Mouse (Mus musculus) megakaryocyte, adult 5-6 weeks (primary cell): ENCODE results near the gene Noc4l. TPM values are rescaled to one million over a fixed set of nuclear protein-coding genes. Genes with fewer than 3 reads are reported as not detected.
A peak's percentile ranks its signal among the peaks of the same experiment; 100 is the strongest.

Experiments used
- ATAC-seq: 2 replicates; pipeline ENCODE4 v1.8.0; 2016; ENCODE audit warnings: mild to moderate bottlenecking, inconsistent platforms; ENCODE audit not compliant: poor library complexity, severe bottlenecking
- total RNA-seq, 2 experiments: library from RNA; stranded (forward) in 1 of 2; stranded (reverse) in 1 of 2; fragments of 153-499, 151-499 nt in 1 of 2; fragments of 221-1000, 200-1000 nt in 1 of 2; gene quantifications; 2 replicates each; pipeline versions ENCODE4 v1.2.3 to v1.2.4; 2015 to 2017

The Noc4l gene
- total RNA-seq (2015) = 11.9 and 12.2 TPM in 2 replicates
- total RNA-seq (2017) = 9.9 and 15.9 TPM in 2 replicates

DNA sequence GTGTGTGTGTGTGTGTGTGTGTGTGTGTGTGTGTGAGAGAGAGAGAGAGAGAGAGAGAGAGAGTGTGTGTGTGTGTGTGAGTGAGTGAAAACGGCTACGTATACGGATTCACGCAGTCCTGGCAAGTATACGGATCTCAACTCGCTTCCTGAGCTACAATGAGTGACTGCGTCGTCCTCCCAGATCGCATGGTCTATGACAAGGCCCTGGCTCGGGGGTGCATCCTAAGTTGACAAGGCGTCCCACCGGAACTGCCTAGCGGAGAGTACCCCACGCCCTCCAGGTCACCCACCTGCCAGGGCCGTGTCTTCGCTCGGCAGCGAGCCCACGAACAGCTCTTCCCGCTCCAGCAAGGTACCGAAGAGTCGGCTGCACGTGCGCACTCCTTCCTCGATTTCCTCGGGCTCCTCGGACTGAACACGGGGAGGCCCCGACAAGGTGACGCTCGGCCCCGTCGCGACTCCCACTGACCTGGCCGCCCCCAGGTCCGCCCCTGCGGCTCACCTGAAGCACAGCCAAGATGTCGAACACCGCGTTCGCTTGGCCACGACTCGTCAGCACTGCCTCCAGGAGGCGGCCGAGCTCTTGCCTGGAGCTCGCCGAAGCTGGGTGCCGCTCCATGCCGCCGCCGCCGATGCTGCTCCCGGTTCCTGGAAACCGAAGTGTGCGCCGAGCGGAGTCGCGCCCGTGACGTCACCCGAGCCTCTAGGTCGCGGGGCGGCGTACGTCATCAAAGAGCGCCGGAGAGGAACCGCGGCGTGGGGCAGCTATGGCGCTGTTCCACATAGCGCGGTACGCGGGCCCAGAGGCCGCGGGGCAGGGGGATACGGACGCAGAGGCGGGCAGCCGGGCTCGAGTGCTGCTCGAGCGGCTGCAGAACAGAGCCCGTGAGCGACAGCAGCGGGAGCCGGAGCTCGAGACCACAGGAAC lies at the start of gene Noc4l, which contains the start of gene Ddx51:
TSS of gene Noc4l (minus strand) at position 699 of the 930 bp plus-strand sequence.
TSS of gene Ddx51 (plus strand) at position 733 of the 930 bp plus-strand sequence.
- peak; percentile 92 for ATAC-seq

DNA sequence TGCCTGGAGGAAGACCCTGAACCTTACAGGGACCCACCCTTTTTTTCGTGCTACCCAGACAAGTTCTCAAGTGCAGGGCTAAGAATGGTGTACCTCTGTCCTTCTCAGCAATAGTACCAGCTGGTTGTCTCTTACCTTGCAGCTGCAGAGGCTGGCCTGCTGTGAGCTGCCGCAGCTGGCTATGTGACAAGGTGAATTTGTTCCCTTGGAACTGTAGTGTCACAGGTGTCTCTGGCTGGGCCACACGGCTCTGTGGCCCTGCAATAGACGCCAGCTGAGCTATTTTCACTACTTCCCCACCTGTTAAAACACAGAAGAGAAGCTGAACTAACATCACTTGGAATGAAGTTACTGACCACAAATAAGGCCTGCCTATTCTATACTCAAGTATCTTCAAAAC lies 45.4 kb upstream of the Noc4l start:
- ATAC-seq = no peak

- peak; percentile 67 for ATAC-seq
These were observed 28.8 kb upstream of the Noc4l start for GRCm38 (mm10) chr5:110682041-110682440.

GRCm38 (mm10) chr5:110665486-110666121 lies 12.4 kb upstream of the Noc4l start:
- no peak for ATAC-seq

GRCm38 (mm10) chr5:110664750-110665269 lies 11.6 kb upstream of the Noc4l start:
- ATAC-seq = no peak

DNA sequence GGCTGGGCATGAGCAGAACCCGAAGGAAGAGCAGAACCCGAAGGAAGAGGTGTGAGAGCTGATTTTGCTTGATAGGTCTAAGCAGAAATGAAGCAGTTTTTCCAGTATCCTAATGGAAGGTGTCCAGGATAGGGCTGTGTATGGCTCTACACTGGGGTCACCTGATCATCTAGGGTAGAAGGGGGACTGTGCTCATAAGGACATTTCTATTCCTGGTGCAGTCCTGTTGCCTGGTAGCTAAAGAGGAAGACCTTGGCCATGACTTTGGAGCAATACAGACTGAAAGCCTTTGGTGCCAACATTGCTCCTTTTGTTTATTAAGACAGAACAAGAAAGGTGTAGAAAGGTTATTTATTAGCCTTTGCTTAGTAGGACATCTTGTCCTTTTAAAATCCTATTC lies 10.8 kb upstream of the Noc4l start:
- no peak for ATAC-seq

- no peak for ATAC-seq
These were observed 6.5 kb upstream of the Noc4l start for GRCm38 (mm10) chr5:110659682-110660081.

DNA sequence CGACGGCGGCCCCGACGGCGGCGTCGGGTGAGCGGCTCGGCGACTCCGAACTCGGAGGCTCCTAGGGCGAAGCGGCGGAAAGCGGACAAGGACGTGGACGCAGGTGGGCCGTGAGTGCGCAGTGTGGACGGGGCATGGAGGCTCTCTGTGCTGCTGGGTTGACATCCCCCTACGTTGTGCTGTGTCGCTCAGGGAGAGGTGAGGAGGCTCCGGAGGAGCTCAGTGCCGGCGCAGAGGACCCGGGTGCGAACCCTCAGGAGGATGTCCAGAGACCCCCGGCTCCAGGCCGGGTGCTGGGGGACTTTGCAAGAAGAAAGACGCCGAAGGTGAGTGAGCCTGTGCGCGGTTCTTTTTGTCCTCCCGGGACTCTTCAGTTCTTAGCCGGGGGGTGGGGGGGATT lies 469 bp upstream of the Noc4l start:
- no peak; the same call in 1 of the 2 replicates for ATAC-seq

DNA sequence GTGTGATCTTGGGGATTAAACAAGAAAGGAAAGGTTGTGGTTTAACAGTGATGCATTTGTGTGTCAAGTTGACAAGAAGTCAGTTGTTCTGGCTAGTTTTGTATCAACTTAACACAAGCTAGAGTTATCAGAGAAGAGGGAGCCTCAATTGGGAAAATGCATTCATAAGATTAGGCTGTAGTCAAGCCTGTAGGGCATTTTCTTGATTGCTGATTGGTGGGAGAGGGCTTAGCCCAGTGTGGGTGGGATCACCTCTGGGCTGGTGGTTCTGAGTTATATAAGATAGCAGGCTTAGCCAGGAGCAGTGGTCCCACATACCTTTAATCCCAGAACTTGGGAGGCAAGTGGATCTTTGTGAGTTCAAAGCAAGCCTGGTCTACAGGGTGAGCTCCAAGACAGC lies 6.8 kb downstream of the Noc4l start:
- no peak for ATAC-seq

DNA sequence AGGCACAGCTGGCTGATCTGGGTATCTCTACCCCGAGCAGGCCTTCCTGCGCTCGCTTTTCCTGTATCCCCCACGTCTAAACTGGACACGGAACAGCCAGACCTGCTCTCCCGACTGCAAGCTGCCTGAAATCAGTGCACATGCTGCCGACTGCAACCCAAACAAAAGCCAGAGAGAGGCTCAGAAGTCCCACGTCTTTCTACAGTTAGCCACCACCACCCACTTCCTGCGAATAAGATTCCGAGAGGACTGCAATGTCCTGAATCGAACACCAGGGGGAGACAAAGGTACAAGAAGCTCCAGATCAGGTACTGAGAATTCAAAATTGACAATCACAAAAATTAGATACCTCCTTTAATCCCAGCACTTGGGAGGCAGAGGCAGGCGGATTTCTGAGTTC lies 13.8 kb downstream of the Noc4l start:
- peak; percentile 96 for ATAC-seq

GRCm38 (mm10) chr5:110638306-110639074 lies 14.7 kb downstream of the Noc4l start:
- no peak for ATAC-seq

DNA sequence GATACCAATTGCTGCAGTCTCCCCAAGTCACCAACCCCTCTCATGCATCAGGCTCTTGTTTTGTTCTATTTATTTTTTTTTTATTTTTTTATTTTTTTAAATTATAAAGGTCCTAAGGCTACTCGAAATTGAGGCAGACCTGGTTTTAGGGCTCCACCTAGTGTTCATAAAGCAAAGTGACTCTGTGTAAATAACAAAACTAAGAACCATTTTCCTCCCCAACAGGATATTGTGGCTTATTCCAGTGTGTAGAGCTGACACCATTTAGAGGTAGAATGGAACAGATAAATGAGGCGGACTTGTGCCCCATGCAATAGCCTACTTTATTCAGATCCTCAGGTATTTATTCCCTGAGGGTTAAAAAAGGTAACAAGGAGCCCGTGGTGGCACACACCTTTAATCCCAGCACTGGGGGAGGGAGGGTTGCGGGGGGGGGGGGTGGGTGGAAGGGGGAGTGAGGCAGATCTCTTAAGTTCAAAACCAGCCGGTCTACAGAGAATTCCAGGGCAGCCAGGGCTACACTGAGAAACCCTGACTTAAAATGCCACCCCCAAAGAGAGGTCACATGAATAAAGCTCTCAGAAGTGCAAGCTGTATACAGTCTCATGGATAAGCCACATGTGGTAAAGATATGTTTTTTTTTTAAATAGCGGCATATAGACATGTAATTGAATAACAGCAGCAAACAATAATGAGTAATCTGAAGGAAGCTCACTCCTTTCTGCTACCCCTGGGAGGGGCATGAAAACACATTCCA lies 17.1 kb downstream of the Noc4l start:
- peak; percentile 55; the same call in 1 of the 2 replicates for ATAC-seq

DNA sequence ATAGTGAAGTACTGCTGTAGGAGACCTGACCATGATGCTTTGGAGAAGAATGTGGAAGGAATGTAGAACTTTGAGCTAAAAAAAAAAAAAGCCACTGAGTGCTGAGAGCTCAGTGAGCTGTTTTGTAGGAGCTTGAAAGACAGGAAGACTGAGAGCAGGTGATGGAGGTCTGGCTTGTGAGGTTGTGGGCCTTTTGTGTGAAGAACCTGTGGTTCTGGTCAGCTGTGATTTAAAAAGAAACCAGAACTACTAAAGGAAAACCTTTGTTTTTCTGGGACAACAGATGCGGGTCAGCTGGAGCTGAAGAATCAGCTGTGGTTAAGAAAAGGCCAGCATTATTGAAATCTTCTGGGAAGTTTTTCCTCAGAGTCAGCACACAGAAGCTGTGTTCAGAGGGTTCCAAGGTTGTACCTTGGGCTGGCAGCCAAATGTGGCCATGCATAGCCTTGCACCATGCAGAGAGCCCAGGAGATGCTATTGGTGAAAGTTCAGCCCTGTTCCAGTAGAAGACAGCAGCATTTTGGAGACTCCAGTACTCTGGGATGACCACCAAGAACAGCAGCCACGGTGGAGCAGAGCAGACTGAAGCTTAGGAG lies 23.6 kb downstream of the Noc4l start:
- no peak for ATAC-seq

DNA sequence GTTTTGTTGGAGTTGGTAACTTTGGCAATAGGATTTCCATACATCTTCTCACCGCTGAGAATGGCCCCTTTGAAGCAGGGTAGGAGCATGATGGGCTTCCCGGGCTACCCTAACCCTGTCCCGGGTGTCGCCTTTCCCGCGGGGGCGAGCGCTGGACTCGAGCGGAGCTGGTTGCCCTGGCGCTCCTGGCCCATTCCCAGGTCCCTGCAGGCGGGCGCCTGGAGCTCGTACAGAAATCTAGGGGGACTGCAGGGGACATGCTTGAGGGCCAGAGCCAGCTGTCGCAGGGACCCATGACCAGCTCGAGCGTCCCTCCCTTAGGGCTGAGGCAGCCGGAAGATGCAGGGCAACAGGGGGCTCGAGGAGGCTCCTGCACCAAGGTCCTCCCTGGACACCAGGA lies 25.1 kb downstream of the Noc4l start:
- ATAC-seq = no peak

DNA sequence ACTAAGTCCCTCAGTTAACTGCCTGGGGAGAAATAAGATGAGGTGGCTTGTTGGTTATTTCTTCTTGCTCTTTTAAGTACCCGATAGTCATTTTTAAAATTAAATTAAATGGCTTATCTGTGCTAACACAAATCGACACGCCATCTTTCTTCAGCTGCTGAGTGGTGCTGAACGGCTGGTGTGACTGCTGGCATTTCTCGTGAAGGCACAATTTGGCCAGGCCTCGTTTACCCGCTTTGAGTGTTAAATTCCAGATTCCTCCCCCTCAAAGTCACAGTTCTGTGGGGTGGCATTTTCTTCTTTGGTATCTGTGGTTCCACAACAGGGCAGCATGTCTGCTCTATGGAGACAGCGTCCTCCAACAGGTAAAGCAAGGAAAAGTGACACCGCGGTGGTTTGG lies 25.9 kb downstream of the Noc4l start:
- no peak for ATAC-seq

DNA sequence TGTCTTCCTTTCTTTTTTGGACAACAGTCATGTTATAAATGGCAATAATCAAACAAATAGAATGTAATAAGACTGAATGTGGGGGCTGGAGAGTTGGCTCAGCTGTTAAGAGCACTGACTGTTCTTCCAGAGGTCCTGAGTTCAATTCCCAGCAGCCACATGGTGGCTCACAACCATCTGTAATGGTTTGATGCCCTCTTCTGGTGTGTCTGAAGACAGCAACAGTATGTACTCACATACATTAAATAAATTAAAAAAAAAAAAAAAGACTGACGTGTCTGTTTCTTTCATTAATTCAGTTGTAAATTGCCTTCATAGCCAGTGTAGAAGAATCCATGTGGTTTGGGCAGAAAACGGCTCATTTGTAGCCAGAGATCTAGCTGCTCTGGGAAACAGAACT lies 28.9 kb downstream of the Noc4l start:
- ATAC-seq = no peak

DNA sequence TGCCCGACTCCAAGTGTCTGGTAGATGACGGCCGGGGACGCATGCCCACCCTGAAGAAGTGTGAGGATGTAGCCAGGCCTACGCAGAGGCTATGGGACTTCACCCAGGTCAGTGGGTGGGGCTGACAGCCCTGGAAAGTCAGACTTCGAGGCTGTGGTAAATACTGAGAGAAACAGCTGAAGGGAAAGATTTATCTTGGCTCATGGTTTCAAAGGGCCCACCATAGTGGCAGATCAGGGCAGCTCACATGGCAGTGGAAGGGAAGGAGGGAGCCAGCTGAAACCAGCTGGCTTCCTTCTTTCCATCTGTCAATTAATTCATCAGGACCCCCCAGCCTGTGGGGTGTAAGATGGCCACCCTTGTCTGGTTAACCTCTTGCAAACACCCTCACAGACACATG lies 34.0 kb downstream of the Noc4l start:
- no peak for ATAC-seq

- no peak for ATAC-seq
These were observed 41.6 kb downstream of the Noc4l start for GRCm38 (mm10) chr5:110611435-110612158.

- no peak for ATAC-seq
These were observed 42.7 kb downstream of the Noc4l start for GRCm38 (mm10) chr5:110610484-110610883.
